Mouse (Mus musculus) CH12.LX (cell line): ENCODE measurements around the gene Slc2a5. TPM values are rescaled to one million over a fixed set of nuclear protein-coding genes. Genes with fewer than 3 reads are reported as not detected.

Experiments
- DNase-seq: peaks from one replicate; pipeline ENCODE4 v3.0.0-alpha.2; 2013; ENCODE audit errors: extremely low read depth
- H3K27ac ChIP-seq: 2 replicates; pipeline ENCODE4 v1.5.1; 2012; ENCODE audit warnings: low read depth, mild to moderate bottlenecking, control low read depth, moderate library complexity; ENCODE audit not compliant: insufficient read depth
- H3K27me3 ChIP-seq: replicated peaks from 2 replicates; pipeline ENCODE3; 2012; ENCODE audit warnings: inconsistent platforms
- H3K36me3 ChIP-seq, 2 experiments: replicated peaks in 1 of 2; 2 replicates each; pipeline versions ENCODE3 to v1.6.1; 2012; ENCODE audit warnings: inconsistent platforms in 1 of 2, low read length in 1 of 2, mild to moderate bottlenecking in 1 of 2, mixed read lengths in 1 of 2, moderate library complexity in 1 of 2; ENCODE audit not compliant: control insufficient read depth in 1 of 2, insufficient read depth in 1 of 2
- H3K4me1 ChIP-seq, 2 experiments: 2 replicates each; pipeline ENCODE4 v1.6.1; 2012; ENCODE audit warnings: inconsistent platforms in 1 of 2, moderate library complexity in 1 of 2; ENCODE audit not compliant: insufficient read depth in 2 of 2, control insufficient read depth in 1 of 2
- H3K4me2 ChIP-seq: 2 replicates; pipeline ENCODE4 v1.6.1; 2012; ENCODE audit warnings: low read depth, mild to moderate bottlenecking, control low read depth; ENCODE audit not compliant: poor library complexity, insufficient read depth, severe bottlenecking
- H3K4me3 ChIP-seq, 3 experiments: fragments of 150-350 bp in 1 of 3; sonication (generic) in 1 of 3; replicated peaks in 1 of 3; 2 replicates each; pipeline versions ENCODE3 to v1.5.1; 2011 to 2012; ENCODE audit warnings: low read depth in 2 of 3, low read length in 2 of 3, mild to moderate bottlenecking in 2 of 3, moderate library complexity in 2 of 3, control low read depth in 1 of 3, improper control_type of control experiment in 1 of 3, inconsistent platforms in 1 of 3, mixed read lengths in 1 of 3; ENCODE audit not compliant: poor library complexity in 1 of 3
- H3K79me2 ChIP-seq: replicated peaks from 2 replicates; pipeline ENCODE4 v1.6.1; 2012; ENCODE audit warnings: mild to moderate bottlenecking, moderate library complexity; ENCODE audit not compliant: control insufficient read depth, poor library complexity, insufficient read depth, severe bottlenecking; ENCODE audit errors: extremely low read depth
- H3K9ac ChIP-seq: 2 replicates; pipeline ENCODE4 v1.6.1; 2012; ENCODE audit warnings: low read depth, mild to moderate bottlenecking, control low read depth, moderate library complexity; ENCODE audit not compliant: insufficient read depth
- H3K9me3 ChIP-seq: replicated peaks from 2 replicates; pipeline ENCODE3; 2012; ENCODE audit warnings: low read length, inconsistent platforms, mixed read lengths
- CHD1 ChIP-seq: IDR thresholded peaks from 2 replicates; pipeline ENCODE4 v1.6.1; 2012; ENCODE audit warnings: low read depth, low read length, improper control_type of control experiment, inconsistent platforms
- CTCF ChIP-seq, 2 experiments: IDR thresholded peaks in 1 of 2; conservative IDR thresholded peaks in 1 of 2; 2 replicates each; pipeline ENCODE4 v1.5.1; 2011 to 2012; ENCODE audit warnings: low read depth in 2 of 2, low read length in 2 of 2, improper control_type of control experiment in 1 of 2, inconsistent platforms in 1 of 2, mild to moderate bottlenecking in 1 of 2, moderate library complexity in 1 of 2
- E2F4 ChIP-seq: IDR thresholded peaks from 2 replicates; pipeline ENCODE4 v1.6.1; 2011; ENCODE audit warnings: low read depth, low read length, improper control_type of control experiment; ENCODE audit not compliant: insufficient replicate concordance
- ELF1 ChIP-seq: IDR thresholded peaks from 2 replicates; pipeline ENCODE4 v1.6.1; 2014; ENCODE audit warnings: low read depth, mild to moderate bottlenecking, inconsistent platforms, low read length, improper control_type of control experiment
- EP300 ChIP-seq: IDR thresholded peaks from 2 replicates; pipeline ENCODE4 v1.6.1; 2011; ENCODE audit warnings: low read length, improper control_type of control experiment
- GABPA ChIP-seq: IDR thresholded peaks from 2 replicates; pipeline ENCODE4 v1.6.1; 2012; ENCODE audit warnings: low read depth, low read length, improper control_type of control experiment, inconsistent platforms; ENCODE audit not compliant: insufficient replicate concordance
- IRF4 ChIP-seq: IDR thresholded peaks from 2 replicates; pipeline ENCODE4 v1.6.1; 2014; ENCODE audit warnings: low read depth, mild to moderate bottlenecking, inconsistent platforms, low read length, improper control_type of control experiment
- JUN ChIP-seq: IDR thresholded peaks from 2 replicates; pipeline ENCODE4 v1.6.1; 2011; ENCODE audit warnings: low read depth, mild to moderate bottlenecking, low read length, improper control_type of control experiment, moderate library complexity; ENCODE audit not compliant: insufficient read depth
- MAFK ChIP-seq: IDR thresholded peaks from 2 replicates; pipeline ENCODE4 v1.6.1; 2011; ENCODE audit warnings: low read length, improper control_type of control experiment; ENCODE audit not compliant: insufficient replicate concordance
- MAX ChIP-seq: IDR thresholded peaks from 2 replicates; pipeline ENCODE4 v1.6.1; 2011; ENCODE audit warnings: low read length, improper control_type of control experiment
- MEF2A ChIP-seq: IDR thresholded peaks from 2 replicates; pipeline ENCODE4 v1.6.1; 2014; ENCODE audit warnings: low read depth, mild to moderate bottlenecking, inconsistent platforms, low read length, improper control_type of control experiment, borderline replicate concordance
- MXI1 ChIP-seq: IDR thresholded peaks from 2 replicates; pipeline ENCODE4 v1.6.1; 2011; ENCODE audit warnings: mild to moderate bottlenecking, low read depth, low read length, improper control_type of control experiment
- RAD21 ChIP-seq: IDR thresholded peaks from 2 replicates; pipeline ENCODE4 v1.6.1; 2011; ENCODE audit warnings: low read depth, mild to moderate bottlenecking, low read length, improper control_type of control experiment, moderate library complexity
- SIN3A ChIP-seq: IDR thresholded peaks from 2 replicates; pipeline ENCODE4 v1.6.1; 2012; ENCODE audit warnings: low read length, improper control_type of control experiment, inconsistent platforms
- TCF12 ChIP-seq: IDR thresholded peaks from 2 replicates; pipeline ENCODE4 v1.6.1; 2014; ENCODE audit warnings: low read depth, mild to moderate bottlenecking, inconsistent platforms, low read length, improper control_type of control experiment
- ZNF384 ChIP-seq: IDR thresholded peaks from 2 replicates; pipeline ENCODE4 v1.6.1; 2012; ENCODE audit warnings: low read depth, low read length, improper control_type of control experiment, inconsistent platforms
- dilution Hi-C: fragments of 300-500 bp; cut with MboI; formaldehyde crosslinking; loops from 2 replicates; pipeline ENCODE4 v1.14.3; 2020; ENCODE audit warnings: low sequenced_read_pairs; ENCODE audit not compliant: extremely low pct_unique_long_range_greater_than_20kb, extremely low pct_ligation_motif_present
- in situ Hi-C: fragments of 300-500 bp; cut with MboI; formaldehyde crosslinking; loops from 3 replicates; pipeline ENCODE4 v1.14.3; 2019; ENCODE audit warnings: low sequenced_read_pairs, low pct_ligation_motif_present, low pct_unique_long_range_greater_than_20kb, mixed read lengths
- polyA plus RNA-seq: library from polyadenylated mRNA; unstranded; fragments of >175 nt; gene quantifications from 2 replicates; pipeline ENCODE4 v1.2.1, GENCODE M21; 2012; ENCODE audit warnings: low read depth; ENCODE audit not compliant: insufficient read length
- total RNA-seq, 2 experiments: library from RNA; depleted of rRNA; stranded (reverse); fragments of 300-350 nt in 1 of 2; fragments of >200 nt in 1 of 2; gene quantifications; 2 replicates each; pipeline ENCODE4 v1.2.3; 2012 to 2014

Gene Slc2a5
- total and polyA plus RNA-seq, 3 experiments = 0.81 to 1.5 (median 1.4) TPM

GRCm38 (mm10) chr4:150093560-150094462, 25.3 kb upstream of the Slc2a5 start:
- no peak for DNase-seq

GRCm38 (mm10) chr4:150094463-150094789, 24.7 kb upstream of the Slc2a5 start:
- H3K27me3 ChIP-seq = peaks cover 1% of the 10 kb centered on the region
- no peak overlapping the region for H3K4me2 ChIP-seq
- H3K9me3 ChIP-seq = peaks cover 4% of the 10 kb centered on the region
- peaks cover 0 to 41% of the 10 kb centered on the region in 2 experiments for H3K36me3 ChIP-seq
- H3K4me1 ChIP-seq = peaks cover 27 to 84% of the 10 kb centered on the region in 2 experiments
- TF ChIP-seq MEF2A (no peak), RAD21 (no peak), MXI1 (no peak), MAFK (no peak), ELF1 (no peak), MAX (no peak), CHD1 (no peak), SIN3A (no peak), IRF4 (no peak), CTCF (conservative IDR thresholded peaks at IDR 0.05 in 1 of 2, IDR thresholded peaks at IDR 0.05 in 1 of 2; ENCODE audit: low read depth in 2 of 2, low read length in 2 of 2) (no peak), GABPA (no peak)
- in situ Hi-C loops (loop anchor here (10.0 kb wide), 1 partner anchor 60 kb away; no protein-coding TSS in a partner anchor), dilution Hi-C loops (no loop called here)
- H3K27ac ChIP-seq = no peak overlapping the region
- H3K9ac ChIP-seq = no peak overlapping the region
- DNase-seq = no peak
- no peak overlapping the region for H3K4me3 ChIP-seq
- H3K79me2 ChIP-seq = no peaks in the 10 kb centered on the region

More at GRCm38 (mm10) chr4:150093560-150094462, 25.3 kb upstream of the Slc2a5 start:
- no peak overlapping the region for H3K9ac ChIP-seq
- TF ChIP-seq TCF12 = no peak
- TF ChIP-seq CHD1 = no peak
- TF ChIP-seq ZNF384 = no peak
- no peak for TF ChIP-seq JUN
- no peak for TF ChIP-seq E2F4
- TF ChIP-seq EP300 = no peak
- TF ChIP-seq, all 38 proteins: peak for 0
- Histone ChIP-seq H3K27ac (no peak overlapping the region), H3K79me2 (no peaks in the 10 kb centered on the region), H3K4me2 (no peak overlapping the region), H3K4me1 (peaks cover 27 to 85% of the 10 kb centered on the region in 2 experiments), H3K27me3 (peaks cover 1% of the 10 kb centered on the region), H3K4me3 (no peak overlapping the region), H3K36me3 (peaks cover 0 to 42% of the 10 kb centered on the region in 2 experiments), H3K9me3 (peaks cover 4% of the 10 kb centered on the region)
- dilution Hi-C loops (no loop called here), in situ Hi-C loops (loop anchor here (10.0 kb wide), 1 partner anchor 59 kb away; no protein-coding TSS in a partner anchor)
